Mouse (Mus musculus): ENCODE data around the gene Cacna1c. TPM values are rescaled to one million over a fixed set of nuclear protein-coding genes. Genes with fewer than 3 reads are reported as not detected.

The Cacna1c gene
- polyA plus RNA-seq, 1 experiment from 2014 or later, result 8.7 TPM

DNA sequence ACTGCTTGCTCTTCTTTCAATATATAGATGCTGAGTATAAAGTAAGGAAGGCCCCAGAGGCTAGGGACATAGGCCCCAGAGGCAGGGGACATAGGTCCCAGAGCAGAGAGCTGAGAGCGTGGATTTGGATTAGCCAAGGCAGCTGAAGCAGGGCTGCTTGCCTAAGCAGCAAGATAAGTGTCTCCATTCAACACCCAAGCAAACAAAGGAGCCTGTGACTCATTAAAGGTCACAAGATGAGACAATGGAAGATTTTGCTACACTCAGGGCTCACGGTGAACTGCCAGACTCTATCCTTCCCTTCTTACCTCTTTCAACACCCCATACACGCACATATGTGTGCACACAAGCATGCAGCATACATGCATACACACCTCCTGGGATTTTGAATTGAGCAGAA is 137.3 kb downstream of the Cacna1c start:
- Histone ChIP-seq H3K27ac (replicated peaks; ENCODE audit: low read depth, low read length) (no peak overlapping the region), H3K36me3 (ENCODE audit: control insufficient read depth, insufficient read depth, low read length) (no peaks in the 10 kb centered on the region; the same call in 1 of the 2 replicates), H3K4me2 (ENCODE audit: low read depth, severe bottlenecking) (no peak overlapping the region), H3K9ac (ENCODE audit: low read length) (no peak overlapping the region), H3K4me1 (ENCODE audit: control insufficient read depth, insufficient read depth, low read length) (no peaks in the 10 kb centered on the region; the same call in 1 of the 2 replicates), H3K4me3 (ENCODE audit: low read depth, low read length) (no peak overlapping the region), H3K27me3 (ENCODE audit: control insufficient read depth, insufficient read depth, low read length) (no peaks in the 10 kb centered on the region), H3K9me3 (ENCODE audit: control insufficient read depth, low read length) (no peaks in the 10 kb centered on the region)
- no peak for DNase-seq (ENCODE audit: low spot score)
- 90% methylated on average over 3 of the region's 3 CpGs for WGBS
- ATAC-seq (ENCODE audit: insufficient number of reproducible peaks, low FRiP score, low TSS enrichment, low read depth), result no peak

DNA sequence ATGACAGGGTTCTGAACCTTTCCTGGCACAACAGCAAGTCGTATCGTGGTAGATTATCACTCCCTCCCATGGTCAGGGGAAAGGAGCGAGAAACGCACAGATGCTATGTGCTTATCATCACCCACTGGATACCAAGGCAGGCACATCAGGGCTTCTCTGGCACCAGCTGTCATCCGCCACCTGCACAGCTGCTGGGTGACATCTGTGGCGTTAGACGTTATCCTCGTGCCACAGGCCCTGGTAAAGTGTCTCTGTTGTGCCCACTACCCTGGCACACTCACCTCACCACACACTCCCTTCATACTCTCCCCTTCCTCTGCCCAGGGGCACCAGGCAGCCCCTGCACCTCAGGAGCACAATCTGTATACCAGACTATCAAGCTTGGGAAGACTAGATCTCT is 137.8 kb downstream of the Cacna1c start:
- no peak overlapping the region for H3K4me2 ChIP-seq (ENCODE audit: low read depth, severe bottlenecking)
- 90% methylated on average over 8 of the region's 8 CpGs for WGBS
- no peaks in the 10 kb centered on the region; the same call in 1 of the 2 replicates for H3K4me1 ChIP-seq (ENCODE audit: control insufficient read depth, insufficient read depth, low read length)
- no peaks in the 10 kb centered on the region for H3K27me3 ChIP-seq (ENCODE audit: control insufficient read depth, insufficient read depth, low read length)
- H3K9me3 ChIP-seq (ENCODE audit: control insufficient read depth, low read length), result no peaks in the 10 kb centered on the region
- ATAC-seq (ENCODE audit: insufficient number of reproducible peaks, low FRiP score, low TSS enrichment, low read depth), result no peak
- no peak overlapping the region for H3K27ac ChIP-seq (replicated peaks; ENCODE audit: low read depth, low read length)
- no peaks in the 10 kb centered on the region; the same call in 1 of the 2 replicates for H3K36me3 ChIP-seq (ENCODE audit: control insufficient read depth, insufficient read depth, low read length)
- no peak overlapping the region for H3K9ac ChIP-seq (ENCODE audit: low read length)
- no peak overlapping the region for H3K4me3 ChIP-seq (ENCODE audit: low read depth, low read length)
- DNase-seq (ENCODE audit: low spot score), result no peak

DNA sequence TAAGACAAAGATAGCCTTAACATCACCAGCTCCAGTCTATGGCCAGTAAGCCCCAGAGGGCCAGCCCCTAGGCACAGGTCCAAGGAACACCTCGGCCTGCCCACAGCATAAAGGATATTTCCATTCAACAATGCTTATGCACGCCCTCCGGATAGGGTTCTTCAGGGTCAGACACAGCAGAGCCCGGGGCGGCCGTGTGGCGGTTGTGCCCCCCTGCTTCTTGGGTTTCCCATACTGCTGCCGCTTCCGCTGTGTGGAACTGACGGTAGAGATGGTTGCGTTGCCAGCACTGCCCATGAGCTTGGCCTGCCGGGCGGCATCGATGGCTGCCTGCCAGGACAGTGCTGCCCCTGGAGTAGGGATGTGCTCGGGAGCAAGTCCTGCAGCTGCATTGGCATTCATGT is 139.1 kb downstream of the Cacna1c start:
- no peak for DNase-seq (ENCODE audit: low spot score)
- H3K4me3 ChIP-seq (ENCODE audit: low read depth, low read length), result no peak overlapping the region
- no peaks in the 10 kb centered on the region; the same call in 1 of the 2 replicates for H3K4me1 ChIP-seq (ENCODE audit: control insufficient read depth, insufficient read depth, low read length)
- WGBS, result 95% methylated on average over 15 of the region's 15 CpGs
- H3K27ac ChIP-seq (replicated peaks; ENCODE audit: low read depth, low read length), result no peak overlapping the region
- H3K9ac ChIP-seq (ENCODE audit: low read length), result no peak overlapping the region
- H3K36me3 ChIP-seq (ENCODE audit: control insufficient read depth, insufficient read depth, low read length), result no peaks in the 10 kb centered on the region; the same call in 1 of the 2 replicates
- H3K27me3 ChIP-seq (ENCODE audit: control insufficient read depth, insufficient read depth, low read length), result no peaks in the 10 kb centered on the region
- H3K9me3 ChIP-seq (ENCODE audit: control insufficient read depth, low read length), result no peaks in the 10 kb centered on the region
- ATAC-seq (ENCODE audit: insufficient number of reproducible peaks, low FRiP score, low TSS enrichment, low read depth), result no peak
- no peak overlapping the region for H3K4me2 ChIP-seq (ENCODE audit: low read depth, severe bottlenecking)

DNA sequence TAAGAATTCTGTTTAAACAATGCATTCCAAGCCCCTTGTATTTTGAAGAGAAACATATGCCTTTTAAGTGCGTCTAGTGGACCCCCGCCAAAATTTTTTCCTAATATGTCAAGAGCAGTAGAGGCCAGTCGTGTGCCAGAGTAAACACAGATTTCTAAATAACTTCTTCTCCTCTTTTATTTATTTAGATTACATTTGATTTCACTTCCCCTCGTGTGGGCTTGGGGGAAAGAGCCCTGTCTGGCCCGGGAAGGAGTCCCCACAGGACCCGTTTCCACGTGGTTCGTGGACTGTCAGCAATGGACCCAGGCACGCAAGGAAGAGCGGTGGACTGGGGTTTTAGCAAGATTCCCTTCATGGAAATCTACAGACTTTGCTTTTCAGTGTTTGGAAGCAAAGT is 143.4 kb downstream of the Cacna1c start:
- H3K9me3 ChIP-seq (ENCODE audit: control insufficient read depth, low read length), result no peaks in the 10 kb centered on the region
- no peak overlapping the region for H3K4me2 ChIP-seq (ENCODE audit: low read depth, severe bottlenecking)
- no peak overlapping the region for H3K9ac ChIP-seq (ENCODE audit: low read length)
- no peak overlapping the region for H3K4me3 ChIP-seq (ENCODE audit: low read depth, low read length)
- H3K36me3 ChIP-seq (ENCODE audit: control insufficient read depth, insufficient read depth, low read length), result no peaks in the 10 kb centered on the region; the same call in 1 of the 2 replicates
- no peaks in the 10 kb centered on the region for H3K4me1 ChIP-seq (ENCODE audit: control insufficient read depth, insufficient read depth, low read length)
- no peak for DNase-seq (ENCODE audit: low spot score)
- WGBS, result 92% methylated on average over 10 of the region's 10 CpGs
- no peaks in the 10 kb centered on the region for H3K27me3 ChIP-seq (ENCODE audit: control insufficient read depth, insufficient read depth, low read length)
- no peak for ATAC-seq (ENCODE audit: insufficient number of reproducible peaks, low FRiP score, low TSS enrichment, low read depth)
- no peak overlapping the region for H3K27ac ChIP-seq (replicated peaks; ENCODE audit: low read depth, low read length)

DNA sequence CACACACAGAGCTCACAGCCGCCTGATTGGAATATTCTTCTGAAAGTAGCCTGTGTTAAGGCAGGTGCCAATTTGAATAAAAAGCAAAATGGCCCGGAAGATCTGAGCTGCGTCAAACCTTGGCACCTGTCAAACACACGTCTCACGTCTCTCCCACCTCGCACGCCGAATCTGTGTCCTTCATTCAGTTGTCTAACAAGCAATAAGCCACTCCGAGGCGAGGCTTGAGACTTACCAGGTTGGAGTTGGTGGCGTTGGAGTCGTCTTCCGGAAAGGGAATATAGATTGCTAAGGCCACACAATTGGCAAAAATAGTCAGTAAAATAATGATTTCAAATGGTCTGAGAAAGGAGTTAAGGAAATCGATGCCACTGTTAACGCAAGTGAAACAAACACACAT is 143.9 kb downstream of the Cacna1c start:
- Histone ChIP-seq H3K4me3 (ENCODE audit: low read depth, low read length) (no peak overlapping the region), H3K9ac (ENCODE audit: low read length) (no peak overlapping the region), H3K9me3 (ENCODE audit: control insufficient read depth, low read length) (no peaks in the 10 kb centered on the region), H3K4me2 (ENCODE audit: low read depth, severe bottlenecking) (no peak overlapping the region), H3K36me3 (ENCODE audit: control insufficient read depth, insufficient read depth, low read length) (no peaks in the 10 kb centered on the region; the same call in 1 of the 2 replicates), H3K4me1 (ENCODE audit: control insufficient read depth, insufficient read depth, low read length) (no peaks in the 10 kb centered on the region; the same call in 1 of the 2 replicates), H3K27me3 (ENCODE audit: control insufficient read depth, insufficient read depth, low read length) (no peaks in the 10 kb centered on the region), H3K27ac (replicated peaks; ENCODE audit: low read depth, low read length) (no peak overlapping the region)
- 91% methylated on average over 15 of the region's 15 CpGs for WGBS
- DNase-seq (ENCODE audit: low spot score), result no peak
- no peak for ATAC-seq (ENCODE audit: insufficient number of reproducible peaks, low FRiP score, low TSS enrichment, low read depth)

DNA sequence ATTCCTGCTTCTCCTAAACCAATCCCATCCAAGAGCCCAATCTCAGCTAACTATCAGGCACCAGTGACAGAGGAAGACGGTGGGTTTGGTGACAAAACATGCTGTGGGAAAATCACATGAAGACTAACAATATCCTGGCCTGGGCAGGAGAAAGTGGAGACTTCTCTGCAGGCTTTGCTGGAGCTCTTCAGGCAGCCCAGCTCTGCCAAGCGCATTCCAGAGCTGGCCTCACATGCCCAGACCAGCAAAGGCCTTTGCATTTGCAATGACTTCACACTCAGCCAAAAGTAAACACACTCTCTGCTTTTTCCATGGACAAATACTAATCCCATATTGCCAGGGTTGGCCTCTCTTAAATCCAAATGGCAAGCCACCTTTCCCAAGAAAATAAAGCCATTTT is 144.5 kb downstream of the Cacna1c start:
- H3K4me1 ChIP-seq (ENCODE audit: control insufficient read depth, insufficient read depth, low read length), result no peaks in the 10 kb centered on the region; the same call in 1 of the 2 replicates
- no peak for ATAC-seq (ENCODE audit: insufficient number of reproducible peaks, low FRiP score, low TSS enrichment, low read depth)
- 87% methylated on average over 2 of the region's 2 CpGs for WGBS
- no peaks in the 10 kb centered on the region; the same call in 1 of the 2 replicates for H3K36me3 ChIP-seq (ENCODE audit: control insufficient read depth, insufficient read depth, low read length)
- H3K27ac ChIP-seq (replicated peaks; ENCODE audit: low read depth, low read length), result no peak overlapping the region
- no peaks in the 10 kb centered on the region for H3K9me3 ChIP-seq (ENCODE audit: control insufficient read depth, low read length)
- DNase-seq (ENCODE audit: low spot score), result no peak
- no peaks in the 10 kb centered on the region for H3K27me3 ChIP-seq (ENCODE audit: control insufficient read depth, insufficient read depth, low read length)
- no peak overlapping the region for H3K4me2 ChIP-seq (ENCODE audit: low read depth, severe bottlenecking)
- no peak overlapping the region for H3K4me3 ChIP-seq (ENCODE audit: low read depth, low read length)
- H3K9ac ChIP-seq (ENCODE audit: low read length), result no peak overlapping the region

DNA sequence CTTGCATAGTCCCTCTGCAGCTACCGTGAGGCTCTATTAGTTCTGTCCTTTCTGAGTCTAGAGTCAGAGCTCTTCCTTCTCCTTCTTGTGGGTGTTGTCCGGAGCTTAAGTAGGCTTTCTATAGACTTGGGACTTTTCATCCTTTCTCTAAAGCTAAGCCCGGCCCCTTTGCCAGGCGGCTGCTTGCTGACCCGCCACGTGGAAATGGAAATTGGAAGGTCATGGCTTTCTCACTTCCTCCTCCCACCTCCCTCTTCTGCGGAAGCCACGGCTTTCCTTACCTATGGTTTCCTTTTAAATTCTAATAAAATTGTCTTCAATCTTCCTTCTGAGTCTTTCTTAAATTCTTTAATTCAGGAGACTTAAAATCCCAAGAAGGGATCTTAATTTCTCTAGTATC is 148.9 kb downstream of the Cacna1c start:
- Histone ChIP-seq H3K27ac (replicated peaks; ENCODE audit: low read depth, low read length) (no peak overlapping the region), H3K4me3 (ENCODE audit: low read depth, low read length) (no peak overlapping the region), H3K36me3 (ENCODE audit: control insufficient read depth, insufficient read depth, low read length) (no peaks in the 10 kb centered on the region), H3K9ac (ENCODE audit: low read length) (no peak overlapping the region), H3K4me1 (ENCODE audit: control insufficient read depth, insufficient read depth, low read length) (no peaks in the 10 kb centered on the region; the same call in 1 of the 2 replicates), H3K9me3 (ENCODE audit: control insufficient read depth, low read length) (no peaks in the 10 kb centered on the region), H3K4me2 (ENCODE audit: low read depth, severe bottlenecking) (no peak overlapping the region), H3K27me3 (ENCODE audit: control insufficient read depth, insufficient read depth, low read length) (no peaks in the 10 kb centered on the region)
- ATAC-seq (ENCODE audit: insufficient number of reproducible peaks, low FRiP score, low TSS enrichment, low read depth) (no peak), DNase-seq (ENCODE audit: low spot score) (no peak)
- WGBS, result 72% methylated on average over 8 of the region's 8 CpGs

DNA sequence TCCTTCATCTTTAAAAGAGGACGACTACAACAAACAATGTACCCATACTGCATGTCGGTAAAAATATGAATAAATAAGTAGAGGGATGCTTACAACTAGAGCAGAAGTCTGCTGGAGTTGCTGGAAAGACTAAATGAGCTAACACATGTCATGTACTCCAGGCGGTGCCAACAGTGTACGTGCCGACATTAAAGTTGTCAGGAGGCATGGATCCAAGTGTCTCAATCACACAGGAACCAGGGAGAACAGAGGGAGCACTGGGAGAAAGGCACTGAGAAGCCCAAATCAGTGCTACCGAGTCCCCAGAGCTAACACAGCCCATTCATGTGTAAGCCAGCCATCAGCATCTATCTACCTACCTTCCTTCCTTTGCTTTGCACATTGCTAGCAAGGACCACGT is 150.7 kb downstream of the Cacna1c start:
- Histone ChIP-seq H3K9ac (ENCODE audit: low read length) (no peak overlapping the region), H3K4me1 (ENCODE audit: control insufficient read depth, insufficient read depth, low read length) (peaks cover 9% of the 10 kb centered on the region), H3K9me3 (ENCODE audit: control insufficient read depth, low read length) (no peaks in the 10 kb centered on the region), H3K4me2 (ENCODE audit: low read depth, severe bottlenecking) (no peak overlapping the region), H3K36me3 (ENCODE audit: control insufficient read depth, insufficient read depth, low read length) (no peaks in the 10 kb centered on the region), H3K27me3 (ENCODE audit: control insufficient read depth, insufficient read depth, low read length) (no peaks in the 10 kb centered on the region), H3K27ac (replicated peaks; ENCODE audit: low read depth, low read length) (no peak overlapping the region), H3K4me3 (ENCODE audit: low read depth, low read length) (no peak overlapping the region)
- 86% methylated on average over 7 of the region's 7 CpGs for WGBS
- DNase-seq (ENCODE audit: low spot score) (no peak), ATAC-seq (ENCODE audit: insufficient number of reproducible peaks, low FRiP score, low TSS enrichment, low read depth) (no peak)

DNA sequence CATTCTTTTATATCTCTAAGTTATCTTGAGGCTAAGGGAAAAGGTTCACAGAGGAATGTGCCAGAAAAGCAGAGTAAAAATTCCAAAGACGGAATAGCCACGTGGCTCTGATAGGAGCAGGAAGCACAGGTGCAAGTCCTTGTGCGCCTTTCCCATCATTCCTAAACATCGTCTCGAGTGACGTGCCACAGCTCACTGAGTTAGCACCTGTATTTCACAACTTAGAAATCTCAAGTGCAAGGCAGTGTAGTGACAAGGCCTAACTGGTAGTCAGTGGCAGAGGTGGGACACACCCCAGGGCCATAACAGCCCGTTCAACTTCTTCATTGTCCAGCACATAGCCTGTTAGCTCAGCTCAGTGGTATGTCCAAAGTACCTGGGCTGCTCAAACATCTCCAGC is 152.1 kb downstream of the Cacna1c start:
- 87% methylated on average over 7 of the region's 7 CpGs for WGBS
- ATAC-seq (ENCODE audit: insufficient number of reproducible peaks, low FRiP score, low TSS enrichment, low read depth), result no peak
- no peaks in the 10 kb centered on the region for H3K9me3 ChIP-seq (ENCODE audit: control insufficient read depth, low read length)
- DNase-seq (ENCODE audit: low spot score), result no peak
- H3K4me2 ChIP-seq (ENCODE audit: low read depth, severe bottlenecking), result no peak overlapping the region
- H3K36me3 ChIP-seq (ENCODE audit: control insufficient read depth, insufficient read depth, low read length), result no peaks in the 10 kb centered on the region
- no peak overlapping the region for H3K27ac ChIP-seq (replicated peaks; ENCODE audit: low read depth, low read length)
- H3K27me3 ChIP-seq (ENCODE audit: control insufficient read depth, insufficient read depth, low read length), result no peaks in the 10 kb centered on the region
- H3K9ac ChIP-seq (ENCODE audit: low read length), result no peak overlapping the region
- H3K4me3 ChIP-seq (ENCODE audit: low read depth, low read length), result no peak overlapping the region
- peaks cover 15% of the 10 kb centered on the region for H3K4me1 ChIP-seq (ENCODE audit: control insufficient read depth, insufficient read depth, low read length)

Measured in limb, embryonic 11.5 days (tissue).